ENCODE assay signal across 11 mouse cellular contexts in genomic region chr2:167112259-167112658, GRCm38 (mm10). TPM values are rescaled to one million over a fixed set of nuclear protein-coding genes. Genes with fewer than 3 reads are reported as not detected.
DNase-seq lines count a peak whose midpoint lies in the region; ATAC-seq lines count a peak whose summit lies in the region.
"Had no signal": no experiment of that assay in that cellular context is flagged by ENCODE, and none has a peak within 500 bp of the region (broad histone marks: within the 10 kb centered on the region; RNA-seq: fewer than 3 reads in every experiment).

No protein-coding gene starts in this region.

- no peak overlapping the region for H3K4me2 ChIP-seq in hindbrain, embryonic 13.5 days
- no peak overlapping the region for H3K4me2 ChIP-seq in hindbrain, embryonic 11.5 days (replicated peaks; ENCODE audit: low read depth, low read length)
- no peak overlapping the region for H3K4me2 ChIP-seq in midbrain, embryonic 16.5 days (ENCODE audit: low read length)
- H3K4me2 ChIP-seq: liver, embryonic 13.5 days; neural tube, embryonic 12.5 days had no signal

- H3K4me1 ChIP-seq in hindbrain, embryonic 13.5 days (replicated peaks): peaks cover 7% of the 10 kb centered on the region
- no peaks in the 10 kb centered on the region for H3K4me1 ChIP-seq in hindbrain, embryonic 11.5 days (replicated peaks; ENCODE audit: control insufficient read depth, insufficient read depth, low read length)
- peaks cover 35% of the 10 kb centered on the region for H3K4me1 ChIP-seq in embryonic facial prominence, embryonic 10.5 days
- peaks cover 6% of the 10 kb centered on the region for H3K4me1 ChIP-seq in midbrain, embryonic 16.5 days (ENCODE audit: control insufficient read depth, insufficient read depth, low read length)
- H3K4me1 ChIP-seq: liver, embryonic 13.5 days; neural tube, embryonic 12.5 days had no signal

- H3K27ac ChIP-seq in hindbrain, embryonic 13.5 days: no peak overlapping the region; the same call in 1 of the 2 replicates
- H3K27ac ChIP-seq in hindbrain, embryonic 11.5 days (ENCODE audit: low read depth, low read length): no peak overlapping the region
- peak overlapping the region; percentile 44; the same call in 1 of the 2 replicates for H3K27ac ChIP-seq in embryonic facial prominence, embryonic 10.5 days (replicated peaks)
- H3K27ac ChIP-seq in midbrain, embryonic 16.5 days (ENCODE audit: low read length): 0 out of 2 replicates have a peak overlapping the region, but pooled peaks have one; percentile 1
- H3K27ac ChIP-seq: liver, embryonic 13.5 days; neural tube, embryonic 12.5 days; stomach, postnatal 0 days had no signal

- peak; percentile 34; the same call in 1 of the 2 replicates for ATAC-seq in hindbrain, embryonic 13.5 days (ENCODE audit: low FRiP score)
- no peak for ATAC-seq in hindbrain, embryonic 11.5 days (ENCODE audit: low FRiP score)
- peak; percentile 47 for ATAC-seq in midbrain, embryonic 16.5 days

- no peaks in the 10 kb centered on the region for H3K9me3 ChIP-seq in hindbrain, embryonic 13.5 days
- no peaks in the 10 kb centered on the region for H3K9me3 ChIP-seq in hindbrain, embryonic 11.5 days (ENCODE audit: control insufficient read depth, low read length)
- H3K9me3 ChIP-seq in embryonic facial prominence, embryonic 10.5 days: 0 out of 2 replicates have a peak, but pooled peaks cover under 1% of the 10 kb centered on the region
- H3K9me3 ChIP-seq in midbrain, embryonic 16.5 days (replicated peaks; ENCODE audit: control insufficient read depth, low read length, poor library complexity, severe bottlenecking): no peaks in the 10 kb centered on the region
- H3K9me3 ChIP-seq: liver, embryonic 13.5 days; neural tube, embryonic 12.5 days had no signal

- no peak overlapping the region for H3K4me3 ChIP-seq in hindbrain, embryonic 13.5 days
- H3K4me3 ChIP-seq in hindbrain, embryonic 11.5 days (ENCODE audit: low read depth, low read length): no peak overlapping the region
- no peak overlapping the region for H3K4me3 ChIP-seq in embryonic facial prominence, embryonic 10.5 days
- H3K4me3 ChIP-seq in midbrain, embryonic 16.5 days (ENCODE audit: low read depth, low read length): no peak overlapping the region
- H3K4me3 ChIP-seq: liver, embryonic 13.5 days; neural tube, embryonic 12.5 days had no signal

- no peak for DNase-seq in hindbrain, embryonic 11.5 days (ENCODE audit: low spot score)
- DNase-seq in embryonic facial prominence, embryonic 10.5 days (ENCODE audit: low spot score): peak; percentile 61
- DNase-seq in forelimb bud, embryonic 11.5 days (ENCODE audit: low read depth, low spot score): peak; percentile 24
- DNase-seq in heart, adult 18-20 months: no peak
- no peak for DNase-seq in gastrocnemius, postnatal 10 days
- DNase-seq in heart, postnatal 14 days: no peak

- H3K9ac ChIP-seq in hindbrain, embryonic 13.5 days: no peak overlapping the region
- H3K9ac ChIP-seq in hindbrain, embryonic 11.5 days (ENCODE audit: low read depth, low read length): no peak overlapping the region
- peak overlapping the region; percentile 15; the same call in 1 of the 2 replicates for H3K9ac ChIP-seq in midbrain, embryonic 16.5 days (ENCODE audit: low read depth, low read length)
- H3K9ac ChIP-seq: liver, embryonic 13.5 days; neural tube, embryonic 12.5 days had no signal

- H3K36me3 ChIP-seq in hindbrain, embryonic 13.5 days: no peaks in the 10 kb centered on the region
- H3K36me3 ChIP-seq in hindbrain, embryonic 11.5 days (ENCODE audit: control insufficient read depth, insufficient read depth, low read length): no peaks in the 10 kb centered on the region
- no peaks in the 10 kb centered on the region for H3K36me3 ChIP-seq in embryonic facial prominence, embryonic 10.5 days (replicated peaks)
- H3K36me3 ChIP-seq in midbrain, embryonic 16.5 days (ENCODE audit: control insufficient read depth, insufficient read depth, low read length): no peaks in the 10 kb centered on the region
- H3K36me3 ChIP-seq: liver, embryonic 13.5 days; neural tube, embryonic 12.5 days had no signal

- WGBS in hindbrain, embryonic 13.5 days: 52% methylated on average over 7 of the region's 7 CpGs
- 64% methylated on average over 7 of the region's 7 CpGs for WGBS in hindbrain, embryonic 11.5 days
- 38% methylated on average over 7 of the region's 7 CpGs for WGBS in embryonic facial prominence, embryonic 10.5 days
- WGBS in midbrain, embryonic 16.5 days: 21% methylated on average over 7 of the region's 7 CpGs

- intact Hi-C loops in heart, postnatal 14 days (cut with DNase I): loop anchor here (1.0 to 2.0 kb wide), 3 partner anchors 39 to 107 kb away; no protein-coding TSS in a partner anchor

- no peaks in the 10 kb centered on the region for H3K27me3 ChIP-seq in hindbrain, embryonic 13.5 days
- no peaks in the 10 kb centered on the region for H3K27me3 ChIP-seq in hindbrain, embryonic 11.5 days (ENCODE audit: control insufficient read depth, insufficient read depth, low read length)
- H3K27me3 ChIP-seq in embryonic facial prominence, embryonic 10.5 days (replicated peaks; ENCODE audit: low read depth, poor library complexity, severe bottlenecking): peaks cover 4% of the 10 kb centered on the region; the same call in 1 of the 2 replicates
- no peaks in the 10 kb centered on the region for H3K27me3 ChIP-seq in midbrain, embryonic 16.5 days (ENCODE audit: control insufficient read depth, insufficient read depth, low read depth, low read length)
- H3K27me3 ChIP-seq: liver, embryonic 13.5 days; neural tube, embryonic 12.5 days had no signal

RNA-seq across cellular contexts. Expression of gene Znfx1, which starts 49.4 kb away (rescaled TPM):
- polyA plus RNA-seq in hindbrain, embryonic 13.5 days (2015; fragmentation: Nextera tagmentation; extraction: Ambion mirVana): 6.5 and 7.8 TPM in 2 replicates
- polyA plus RNA-seq in hindbrain, embryonic 11.5 days (2014; fragmentation: Nextera tagmentation; extraction: Ambion mirVana): 4.9 and 6.5 TPM in 2 replicates
- polyA plus RNA-seq in embryonic facial prominence, embryonic 10.5 days (2016; fragmentation: Nextera tagmentation; extraction: Ambion mirVana): 6.4 and 7.0 TPM in 2 replicates
- polyA plus RNA-seq in midbrain, embryonic 16.5 days (2015; fragmentation: Nextera tagmentation; extraction: Ambion mirVana): 6.2 and 8.0 TPM in 2 replicates
- 10 to 100 TPM; 40.6 to 45.6 TPM for total RNA-seq in heart, adult 18-20 months (2021)
- total RNA-seq in gastrocnemius, postnatal 10 days (2021): 10 to 100 TPM; 13.5 to 16.2 TPM
- 10 to 100 TPM; 32.1 to 36.1 TPM for total RNA-seq in heart, postnatal 14 days (2021)

Comparison
In these comparisons a context has a peak if more than half of its experiments do, and no peak if none do; other contexts are left out.
1. H3K27ac ChIP-seq: peak in embryonic facial prominence, embryonic 10.5 days (single experiment) and midbrain, embryonic 16.5 days (single experiment); none in hindbrain, embryonic 13.5 days (single experiment) and hindbrain, embryonic 11.5 days (single experiment).
2. DNase-seq: peak in embryonic facial prominence, embryonic 10.5 days (single experiment) and forelimb bud, embryonic 11.5 days (single experiment); none in hindbrain, embryonic 11.5 days (single experiment), heart, adult 18-20 months (0 of 2), gastrocnemius, postnatal 10 days (single experiment) and heart, postnatal 14 days (0 of 2).